ENCODE assay signal across 8 mouse cellular contexts in genomic region chr5:122392227-122393004, GRCm38 (mm10). TPM values are rescaled to one million over a fixed set of nuclear protein-coding genes. Genes with fewer than 3 reads are reported as not detected.
A peak's percentile ranks its signal among the peaks of the same experiment; 100 is the strongest.
DNase-seq lines count a peak whose midpoint lies in the region; ATAC-seq and TF ChIP-seq lines count a peak whose summit lies in the region.

No protein-coding gene starts in this region.

- H3K9me3 ChIP-seq in embryonic facial prominence, embryonic 12.5 days, result no peaks in the 10 kb centered on the region
- no peaks in the 10 kb centered on the region for H3K9me3 ChIP-seq in hindbrain, embryonic 11.5 days (ENCODE audit: control insufficient read depth, low read length)
- no peaks in the 10 kb centered on the region for H3K9me3 ChIP-seq in liver, embryonic 15.5 days (replicated peaks)

- no peak for TF ChIP-seq CTCF in olfactory bulb, adult 2 months (IDR thresholded peaks at IDR 0.05; ENCODE audit: insufficient read depth, low read depth, low read length)

- peaks cover 15% of the 10 kb centered on the region for H3K36me3 ChIP-seq in embryonic facial prominence, embryonic 12.5 days
- H3K36me3 ChIP-seq in hindbrain, embryonic 11.5 days (ENCODE audit: control insufficient read depth, insufficient read depth, low read length), result no peaks in the 10 kb centered on the region
- peaks cover 24% of the 10 kb centered on the region for H3K36me3 ChIP-seq in liver, embryonic 15.5 days (replicated peaks)

- no peak overlapping the region for H3K27ac ChIP-seq in embryonic facial prominence, embryonic 12.5 days
- H3K27ac ChIP-seq in hindbrain, embryonic 11.5 days (ENCODE audit: low read depth, low read length), result no peak overlapping the region
- H3K27ac ChIP-seq in liver, embryonic 15.5 days (replicated peaks), result peak overlapping the region; percentile 84
- no peak overlapping the region for H3K27ac ChIP-seq in olfactory bulb, adult 2 months (ENCODE audit: insufficient read depth, low read depth, low read length)

- no peak for TF ChIP-seq POLR2A in olfactory bulb, adult 2 months (IDR thresholded peaks at IDR 0.05; ENCODE audit: insufficient read depth, low read depth, low read length)

- H3K4me1 ChIP-seq in embryonic facial prominence, embryonic 12.5 days, result peaks cover 11% of the 10 kb centered on the region
- peaks cover 4% of the 10 kb centered on the region; the same call in 1 of the 2 replicates for H3K4me1 ChIP-seq in hindbrain, embryonic 11.5 days (replicated peaks; ENCODE audit: control insufficient read depth, insufficient read depth, low read length)
- peaks cover 31% of the 10 kb centered on the region for H3K4me1 ChIP-seq in liver, embryonic 15.5 days (replicated peaks)
- H3K4me1 ChIP-seq in olfactory bulb, adult 2 months (ENCODE audit: control insufficient read depth, insufficient read depth, low read length), result peaks cover 15% of the 10 kb centered on the region; the same call in 1 of the 2 replicates

- peak overlapping the region; percentile 91 for H3K4me2 ChIP-seq in embryonic facial prominence, embryonic 12.5 days (replicated peaks)
- H3K4me2 ChIP-seq in hindbrain, embryonic 11.5 days (replicated peaks; ENCODE audit: low read depth, low read length), result peak overlapping the region; percentile 91
- peak overlapping the region; percentile 82 for H3K4me2 ChIP-seq in liver, embryonic 15.5 days

- H3K27me3 ChIP-seq in embryonic facial prominence, embryonic 12.5 days, result no peaks in the 10 kb centered on the region
- no peaks in the 10 kb centered on the region for H3K27me3 ChIP-seq in hindbrain, embryonic 11.5 days (ENCODE audit: control insufficient read depth, insufficient read depth, low read length)
- H3K27me3 ChIP-seq in liver, embryonic 15.5 days, result no peaks in the 10 kb centered on the region

- ATAC-seq in frontal cortex, adult (ENCODE audit: low TSS enrichment), result peak; percentile 43; the same call in 1 of the 2 replicates
- peak; percentile 27 for ATAC-seq in CD4-positive, CD25-positive, alpha-beta regulatory T cell, adult 4 months
- ATAC-seq in embryonic facial prominence, embryonic 12.5 days (ENCODE audit: insufficient number of reproducible peaks, insufficient read depth, low FRiP score, low TSS enrichment), result no peak
- 0 out of 2 replicates have a peak, but pooled peaks have one; percentile 43 for ATAC-seq in hindbrain, embryonic 11.5 days (ENCODE audit: low FRiP score)
- peak; percentile 42 for ATAC-seq in liver, embryonic 15.5 days (ENCODE audit: insufficient read depth)

- no peak for DNase-seq in frontal cortex, postnatal 10 days (ENCODE audit: low spot score in 2 of 2)
- peak; percentile 29 for DNase-seq in hindbrain, embryonic 11.5 days (ENCODE audit: low spot score)
- no peak for DNase-seq in left cerebral cortex, adult 11 months (ENCODE audit: low spot score)

- 19% methylated on average over 19 of the region's 19 CpGs for WGBS in embryonic facial prominence, embryonic 12.5 days
- 16% methylated on average over 19 of the region's 19 CpGs for WGBS in hindbrain, embryonic 11.5 days
- WGBS in liver, embryonic 15.5 days (ENCODE audit: insufficient replicate concordance), result 3% methylated on average over 19 of the region's 19 CpGs
- WGBS in olfactory bulb, adult 2 months, result 5% methylated on average over 19 of the region's 19 CpGs

- H3K4me3 ChIP-seq in embryonic facial prominence, embryonic 12.5 days, result peak overlapping the region; percentile 82
- H3K4me3 ChIP-seq in hindbrain, embryonic 11.5 days (ENCODE audit: low read depth, low read length), result peak overlapping the region; percentile 83
- H3K4me3 ChIP-seq in liver, embryonic 15.5 days (replicated peaks), result peak overlapping the region; percentile 80
- peak overlapping the region; percentile 95 for H3K4me3 ChIP-seq in olfactory bulb, adult 2 months (ENCODE audit: insufficient read depth, low read depth, low read length)

- H3K9ac ChIP-seq in embryonic facial prominence, embryonic 12.5 days, result peak overlapping the region; percentile 76
- H3K9ac ChIP-seq in hindbrain, embryonic 11.5 days (ENCODE audit: low read depth, low read length), result peak overlapping the region; percentile 86
- peak overlapping the region; percentile 86 for H3K9ac ChIP-seq in liver, embryonic 15.5 days

RNA-seq across cellular contexts. Expression of gene Arpc3, which starts 0.7 kb away (rescaled TPM):
- polyA plus RNA-seq in CD4-positive, CD25-positive, alpha-beta regulatory T cell, adult 4 months (2017; shearing (Covaris generic)), result 100 to 1,000 TPM; 394 to 533 TPM
- 75.8 and 88.9 TPM in 2 replicates for polyA plus RNA-seq in embryonic facial prominence, embryonic 12.5 days (2016; fragmentation: Nextera tagmentation; extraction: Ambion mirVana)
- polyA plus RNA-seq in hindbrain, embryonic 11.5 days (2014; fragmentation: Nextera tagmentation; extraction: Ambion mirVana), result 53.8 and 68.9 TPM in 2 replicates
- polyA plus RNA-seq in liver, embryonic 15.5 days (2015; fragmentation: Nextera tagmentation; extraction: Ambion mirVana), result 80.7 and 105 TPM in 2 replicates
- polyA plus RNA-seq in olfactory bulb, adult 2 months (2012; ENCODE audit: insufficient read depth, insufficient read length, low replicate concordance, missing spikeins), result 430 TPM in 1 of 2 replicates, not detected in the other

RNA-seq across cellular contexts. Expression of gene Fam216a, which starts 20.3 kb away (rescaled TPM):
- 1 to 10 TPM; 6.9 to 7.4 TPM for polyA plus RNA-seq in CD4-positive, CD25-positive, alpha-beta regulatory T cell, adult 4 months (2017; shearing (Covaris generic))
- polyA plus RNA-seq in embryonic facial prominence, embryonic 12.5 days (2016; fragmentation: Nextera tagmentation; extraction: Ambion mirVana), result 90.5 and 99.6 TPM in 2 replicates
- 119 and 123 TPM in 2 replicates for polyA plus RNA-seq in hindbrain, embryonic 11.5 days (2014; fragmentation: Nextera tagmentation; extraction: Ambion mirVana)
- 16.9 and 19.1 TPM in 2 replicates for polyA plus RNA-seq in liver, embryonic 15.5 days (2015; fragmentation: Nextera tagmentation; extraction: Ambion mirVana)
- not detected in 2 replicates for polyA plus RNA-seq in olfactory bulb, adult 2 months (2012; ENCODE audit: insufficient read depth, insufficient read length, low replicate concordance, missing spikeins)

RNA-seq across cellular contexts. Expression of gene Gpn3, which starts 20.7 kb away (rescaled TPM):
- 10 to 100 TPM; 56.9 to 67.7 TPM for polyA plus RNA-seq in CD4-positive, CD25-positive, alpha-beta regulatory T cell, adult 4 months (2017; shearing (Covaris generic))
- 70.0 and 77.7 TPM in 2 replicates for polyA plus RNA-seq in embryonic facial prominence, embryonic 12.5 days (2016; fragmentation: Nextera tagmentation; extraction: Ambion mirVana)
- polyA plus RNA-seq in hindbrain, embryonic 11.5 days (2014; fragmentation: Nextera tagmentation; extraction: Ambion mirVana), result 63.5 and 68.1 TPM in 2 replicates
- polyA plus RNA-seq in liver, embryonic 15.5 days (2015; fragmentation: Nextera tagmentation; extraction: Ambion mirVana), result 48.7 and 53.5 TPM in 2 replicates
- not detected in 2 replicates for polyA plus RNA-seq in olfactory bulb, adult 2 months (2012; ENCODE audit: insufficient read depth, insufficient read length, low replicate concordance, missing spikeins)

RNA-seq across cellular contexts. Expression of gene Anapc7, which starts 29.1 kb away (rescaled TPM):
- 10 to 100 TPM; 17.7 to 22.8 TPM for polyA plus RNA-seq in CD4-positive, CD25-positive, alpha-beta regulatory T cell, adult 4 months (2017; shearing (Covaris generic))
- polyA plus RNA-seq in embryonic facial prominence, embryonic 12.5 days (2016; fragmentation: Nextera tagmentation; extraction: Ambion mirVana), result 56.1 and 58.0 TPM in 2 replicates
- polyA plus RNA-seq in hindbrain, embryonic 11.5 days (2014; fragmentation: Nextera tagmentation; extraction: Ambion mirVana), result 27.1 and 33.7 TPM in 2 replicates
- polyA plus RNA-seq in liver, embryonic 15.5 days (2015; fragmentation: Nextera tagmentation; extraction: Ambion mirVana), result 14.4 and 17.2 TPM in 2 replicates
- not detected in 2 replicates for polyA plus RNA-seq in olfactory bulb, adult 2 months (2012; ENCODE audit: insufficient read depth, insufficient read length, low replicate concordance, missing spikeins)

RNA-seq across cellular contexts. Expression of gene Vps29, which starts 38.2 kb away (rescaled TPM):
- polyA plus RNA-seq in CD4-positive, CD25-positive, alpha-beta regulatory T cell, adult 4 months (2017; shearing (Covaris generic)), result 100 to 1,000 TPM; 193 to 203 TPM
- 178 and 183 TPM in 2 replicates for polyA plus RNA-seq in embryonic facial prominence, embryonic 12.5 days (2016; fragmentation: Nextera tagmentation; extraction: Ambion mirVana)
- polyA plus RNA-seq in hindbrain, embryonic 11.5 days (2014; fragmentation: Nextera tagmentation; extraction: Ambion mirVana), result 220 and 231 TPM in 2 replicates
- polyA plus RNA-seq in liver, embryonic 15.5 days (2015; fragmentation: Nextera tagmentation; extraction: Ambion mirVana), result 87.8 and 103 TPM in 2 replicates
- polyA plus RNA-seq in olfactory bulb, adult 2 months (2012; ENCODE audit: insufficient read depth, insufficient read length, low replicate concordance, missing spikeins), result 225 TPM in 1 of 2 replicates, not detected in the other

Comparison
In these comparisons a context has a peak if more than half of its experiments do, and no peak if none do; other contexts are left out.
1. RNA of gene Gpn3, which starts 20.7 kb away (polyA plus RNA-seq): 70.0 to 77.7 TPM in embryonic facial prominence, embryonic 12.5 days, 56.9 to 67.7 TPM in CD4-positive, CD25-positive, alpha-beta regulatory T cell, adult 4 months, 63.5 to 68.1 TPM in hindbrain, embryonic 11.5 days and 48.7 to 53.5 TPM in liver, embryonic 15.5 days; not detected in olfactory bulb, adult 2 months; every median in the first group is over 10 times any median in the second.
2. Peak in every context shown above with its lines, with median percentiles within 50 percentile points of each other: H3K4me2 ChIP-seq, H3K4me3 ChIP-seq and H3K9ac ChIP-seq.